Mouse (Mus musculus): ENCODE data around the gene Plscr1. TPM values are rescaled to one million over a fixed set of nuclear protein-coding genes. Genes with fewer than 3 reads are reported as not detected.

The Plscr1 gene
- total RNA-seq, 2 experiments from 2014 or later: 0.79 to 0.99 TPM

DNA sequence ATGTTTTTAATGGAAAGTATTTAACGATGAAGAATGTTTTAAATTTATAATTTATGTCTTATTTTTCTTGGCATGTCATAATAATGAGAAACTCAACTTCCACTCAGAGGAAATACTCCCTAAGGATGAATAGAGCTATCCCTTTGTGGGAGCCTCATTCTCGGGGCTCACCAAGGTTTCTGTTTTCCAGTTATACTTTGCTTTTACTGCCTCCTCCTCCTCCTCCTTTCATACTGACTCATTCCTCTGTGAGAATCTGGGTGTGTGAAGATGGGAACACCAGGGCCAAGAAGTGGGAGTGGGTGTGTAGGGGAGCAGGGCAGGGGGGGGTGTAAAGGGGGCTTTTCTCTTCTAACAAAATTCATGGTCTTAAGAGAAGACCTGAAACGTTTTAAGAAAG lies 43.4 kb downstream of the Plscr1 start:
- no peak for DNase-seq (ENCODE audit: low spot score in 2 of 2)
- intact Hi-C loops (cut with DNase I): no loop called here

DNA sequence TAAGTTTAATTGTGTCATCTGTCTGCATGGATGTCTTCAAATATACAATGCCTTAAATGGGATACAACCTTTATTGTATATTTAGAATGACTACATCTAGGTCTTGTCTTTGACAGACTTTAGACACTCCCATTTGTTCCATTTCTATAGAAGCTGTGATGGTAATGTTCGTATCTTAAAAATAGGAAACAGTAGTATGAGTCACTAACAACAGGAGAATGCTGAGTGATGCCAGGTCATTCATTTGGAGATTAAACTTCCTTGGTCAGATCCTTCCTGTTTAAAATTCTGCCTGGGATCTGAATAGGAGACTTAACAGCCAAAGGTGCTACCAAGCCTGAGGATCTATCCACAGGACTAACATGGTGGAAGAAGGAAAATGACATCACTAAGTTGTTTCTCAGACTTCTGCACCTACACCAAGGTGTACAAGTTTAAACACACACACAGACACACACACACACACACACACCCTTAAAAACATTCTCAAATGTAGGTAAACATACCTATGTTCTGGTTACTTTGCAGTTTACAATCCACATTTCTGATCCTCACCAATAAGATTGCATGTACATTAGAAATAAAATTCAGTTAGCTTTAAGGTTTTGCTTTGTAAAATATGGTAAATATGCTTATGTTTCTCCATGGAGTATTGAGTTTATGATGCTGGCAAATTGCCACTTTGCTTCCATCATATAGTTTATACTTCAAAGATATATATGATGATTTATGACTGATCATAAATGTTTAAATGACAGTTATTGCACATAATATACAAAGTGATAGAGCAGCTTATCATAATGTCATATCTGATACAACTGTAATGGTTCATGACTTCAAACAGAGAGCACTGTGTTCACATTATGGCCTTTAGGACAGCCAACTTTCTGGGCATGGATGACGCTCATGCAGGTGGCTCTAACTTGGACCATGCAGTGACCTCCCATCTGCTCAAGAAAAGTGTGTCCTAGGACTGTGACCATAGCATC lies 44.3 kb downstream of the Plscr1 start:
- DNase-seq (ENCODE audit: low spot score in 2 of 2): no peak
- intact Hi-C loops (cut with DNase I): no loop called here

DNA sequence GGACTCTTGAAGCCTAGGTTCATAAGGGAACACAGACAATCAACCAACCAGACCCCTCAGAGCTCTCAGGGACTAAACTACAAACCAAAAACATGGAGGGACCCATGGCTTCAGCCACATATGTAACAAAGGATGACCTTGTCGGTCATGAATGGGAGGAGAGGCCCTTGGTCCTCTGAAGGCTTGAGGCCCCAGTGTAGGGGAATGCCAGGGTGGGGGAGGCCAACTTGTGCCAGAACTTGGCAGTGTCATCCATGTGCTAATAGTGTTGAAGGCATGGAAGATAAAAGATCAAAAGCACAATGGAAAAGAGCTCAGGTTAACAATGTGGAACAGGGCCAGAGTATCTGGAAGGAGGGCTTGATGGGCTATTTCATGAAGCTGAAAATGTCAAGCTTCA lies 48.7 kb downstream of the Plscr1 start:
- DNase-seq (ENCODE audit: low spot score in 2 of 2): no peak
- intact Hi-C loops (cut with DNase I): no loop called here

DNA sequence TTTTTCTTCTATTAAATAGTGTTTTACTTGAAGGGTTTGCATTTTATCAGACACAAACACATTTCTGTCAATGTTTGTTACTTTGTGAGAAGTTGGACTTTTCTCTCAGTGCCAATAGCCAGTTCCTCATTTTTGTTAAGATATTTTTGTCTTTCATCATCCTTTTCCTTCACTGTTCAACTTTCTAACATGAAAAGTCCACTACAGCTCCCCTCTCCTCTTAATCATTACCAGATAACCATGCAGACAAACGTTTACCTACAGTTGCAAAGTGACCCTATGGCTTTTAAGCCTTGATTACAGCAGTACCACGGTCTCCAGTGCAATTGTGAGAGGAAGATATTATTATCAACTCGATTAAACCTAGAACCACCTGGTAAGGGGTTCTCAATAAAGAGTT lies 51.7 kb downstream of the Plscr1 start:
- intact Hi-C loops (cut with DNase I): no loop called here
- no peak for DNase-seq (ENCODE audit: low spot score in 2 of 2)

DNA sequence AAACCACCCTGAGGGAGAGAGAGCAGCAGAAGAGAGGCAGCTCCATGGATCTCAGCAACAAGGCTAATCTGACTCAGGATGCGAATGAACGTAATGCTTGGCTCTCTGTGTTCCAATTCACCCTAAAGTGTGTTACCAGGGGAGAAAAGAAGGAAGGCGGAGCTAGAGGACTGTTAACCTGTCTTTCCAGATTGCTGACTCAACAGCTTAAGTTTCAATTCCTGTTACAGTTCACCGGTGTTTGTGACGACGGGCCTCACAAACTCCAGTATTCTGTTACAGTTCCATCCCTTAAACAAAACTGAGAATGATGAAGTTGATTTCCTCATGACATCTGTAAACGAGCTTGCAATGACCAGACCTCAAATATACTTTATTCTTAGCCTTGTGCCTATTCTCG lies 55.5 kb downstream of the Plscr1 start:
- DNase-seq (ENCODE audit: low spot score in 2 of 2): no peak
- intact Hi-C loops (cut with DNase I): no loop called here

DNA sequence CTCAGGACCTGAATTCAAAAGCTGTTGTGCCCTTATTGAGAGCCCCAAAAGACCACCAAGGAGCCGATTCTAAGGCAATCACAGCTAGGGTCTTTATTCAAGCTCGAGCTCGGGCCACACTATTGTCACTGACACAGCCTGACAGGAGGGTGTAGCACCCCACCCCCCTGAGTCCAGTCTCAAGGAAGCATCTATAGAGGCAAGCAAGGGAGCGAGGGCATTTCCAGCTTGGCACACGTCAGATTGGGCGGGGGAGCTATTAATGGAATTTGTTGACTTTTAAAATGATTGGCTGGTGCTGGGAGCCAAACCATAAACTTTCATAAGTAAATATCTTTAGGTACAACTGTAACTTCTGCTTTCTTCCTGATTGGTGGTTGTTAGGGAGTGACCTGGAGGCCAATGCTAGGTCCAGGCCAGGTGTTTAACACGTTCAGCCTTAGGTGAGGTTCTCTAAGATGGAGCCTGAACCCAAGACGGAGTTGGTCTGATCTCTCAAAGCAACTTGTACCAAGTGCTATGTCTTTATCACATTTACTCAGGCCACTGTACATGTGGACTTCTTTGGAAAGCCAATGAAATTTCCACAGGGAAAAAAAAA lies 56.2 kb downstream of the Plscr1 start:
- no peak for DNase-seq (ENCODE audit: low spot score in 2 of 2)
- intact Hi-C loops (cut with DNase I): no loop called here

DNA sequence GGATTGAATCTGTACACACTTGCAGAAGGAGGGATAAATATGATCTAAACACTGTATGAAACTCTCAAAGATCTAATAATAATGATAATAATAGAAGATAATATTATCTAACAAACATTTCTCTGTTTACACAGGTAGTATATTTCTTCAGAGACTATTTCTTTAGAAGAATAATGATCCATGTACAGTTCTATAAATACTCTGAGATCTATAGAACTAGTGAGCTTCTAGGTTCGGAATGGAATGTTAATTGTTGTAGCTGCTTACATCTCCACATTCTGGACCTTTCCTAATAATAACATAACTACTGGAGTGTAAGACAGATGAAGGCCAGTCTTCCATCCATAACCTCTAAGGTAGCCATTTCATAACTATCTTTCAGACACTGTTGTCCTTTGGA lies 59.5 kb downstream of the Plscr1 start, which contains the start of gene 1700057G04Rik:
Gene 1700057G04Rik, plus strand, starts transcription at position 301 of the 400 bp plus-strand sequence.
- no peak for DNase-seq (ENCODE audit: low spot score in 2 of 2)
- intact Hi-C loops (cut with DNase I): no loop called here

DNA sequence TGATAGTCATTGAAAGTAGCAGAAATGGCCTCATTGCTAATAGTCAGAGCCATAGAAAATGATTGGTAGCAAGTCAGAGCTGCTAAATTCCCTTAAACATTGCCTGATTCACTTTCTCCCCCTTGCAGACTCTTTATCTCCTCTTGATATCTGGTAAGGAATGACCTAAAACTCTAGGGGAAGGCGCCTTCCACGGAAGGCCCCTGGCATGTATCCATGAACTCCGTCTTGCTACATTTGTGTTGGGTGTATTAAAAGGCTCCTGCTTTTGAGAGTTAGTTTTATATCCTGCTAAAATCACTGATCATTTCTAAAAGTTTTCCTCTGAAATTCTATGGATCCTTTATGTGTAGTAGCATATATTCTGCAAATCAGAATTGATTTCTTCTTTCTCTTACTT lies 67.2 kb downstream of the Plscr1 start:
- intact Hi-C loops (cut with DNase I): no loop called here
- DNase-seq (ENCODE audit: low spot score in 2 of 2): no peak

Small RNAs within 50 kb of the gene (microRNA-seq; reads per million reads assigned to microRNA genes)
- gene Mir6386: not detected

Other genes with a start within 250 kb of the Plscr1 start
- not detected for gene Plscr5, start 56.8 kb upstream of the Plscr1 start, total RNA-seq (2021)
- 1 to 10 TPM; 1.8 to 3.0 TPM for gene Plscr2, start 25.9 kb downstream of the Plscr1 start, total RNA-seq (2021)
- not detected for gene 1700057G04Rik, start 59.6 kb downstream of the Plscr1 start, total RNA-seq (2021)
- gene Plscr4, start 207.6 kb downstream of the Plscr1 start, total RNA-seq (2021): 1 to 10 TPM; 1.3 to 1.8 TPM